Mouse (Mus musculus) liver, postnatal 0 days (tissue): Measurements from ENCODE around the gene Zfp579. TPM values are rescaled to one million over a fixed set of nuclear protein-coding genes. Genes with fewer than 3 reads are reported as not detected.

Experiments used
- ATAC-seq: fragments of 200-750 bp; cut with Nextera tagmentation; 2 replicates; pipeline ENCODE4 v1.8.0; 2017; ENCODE audit warnings: mild to moderate bottlenecking, moderate library complexity
- DNase-seq: peaks from one replicate; pipeline ENCODE4 v3.0.0-alpha.2; 2016
- H3K27ac ChIP-seq: fragments of 300-500 bp; sonication (generic); 2 replicates; pipeline ENCODE4 v1.5.1; 2014; ENCODE audit warnings: antibody characterized with exemption, moderate library complexity, mild to moderate bottlenecking, low read depth
- H3K27me3 ChIP-seq: fragments of 300-500 bp; sonication (generic); 2 replicates; pipeline ENCODE4 v1.6.1; 2014; ENCODE audit warnings: low read length, control low read depth, mixed read lengths; ENCODE audit not compliant: insufficient read depth
- H3K36me3 ChIP-seq: fragments of 300-500 bp; sonication (generic); replicated peaks from 2 replicates; pipeline ENCODE4 v1.6.1; 2014; ENCODE audit warnings: mild to moderate bottlenecking, control low read depth, low read length, moderate library complexity, mixed read lengths; ENCODE audit not compliant: insufficient read depth
- H3K4me1 ChIP-seq: fragments of 300-500 bp; sonication (generic); 2 replicates; pipeline ENCODE4 v1.6.1; 2014; ENCODE audit warnings: antibody characterized with exemption, mild to moderate bottlenecking, control low read depth; ENCODE audit not compliant: insufficient read depth
- H3K4me2 ChIP-seq: fragments of 300-500 bp; sonication (generic); 2 replicates; pipeline ENCODE4 v1.6.1; 2014; ENCODE audit warnings: low read depth, mild to moderate bottlenecking, low read length, moderate library complexity, mixed read lengths
- H3K4me3 ChIP-seq: fragments of 300-500 bp; sonication (generic); 2 replicates; pipeline ENCODE4 v1.5.1; 2014; ENCODE audit warnings: low read depth, low read length
- H3K9ac ChIP-seq: fragments of 300-500 bp; sonication (generic); replicated peaks from 2 replicates; pipeline ENCODE4 v1.6.1; 2014; ENCODE audit warnings: mild to moderate bottlenecking, moderate library complexity
- H3K9me3 ChIP-seq: fragments of 300-500 bp; sonication (generic); 2 replicates; pipeline ENCODE4 v1.6.1; 2016; ENCODE audit warnings: mild to moderate bottlenecking, control low read depth, low read length, mixed read lengths
- CTCF ChIP-seq: sonication (generic); IDR thresholded peaks from 2 replicates; pipeline ENCODE4 v1.5.1; 2016; ENCODE audit warnings: antibody characterized with exemption, low read depth
- EP300 ChIP-seq: IDR thresholded peaks from 2 replicates; pipeline ENCODE4 v1.6.1; 2016; ENCODE audit warnings: antibody characterized with exemption, low read depth, mild to moderate bottlenecking
- WGBS: fragments of 180-500 bp; shearing (Covaris S2); extraction: QIAGEN DNeasy Blood & Tissue Kit; methylation state at CpG from one replicate; pipeline ENCODE4 v1.1.7; 2014; ENCODE audit not compliant: insufficient replicate concordance; 5-methylcytosine and 5-hydroxymethylcytosine counted together
- polyA plus RNA-seq: library from polyadenylated mRNA; unstranded; fragments of >200 nt; fragmentation: Nextera tagmentation; extraction: Ambion mirVana; gene quantifications from 2 replicates; pipeline ENCODE4 v1.2.1, GENCODE M21; 2015

Gene Zfp579
- polyA plus RNA-seq, 1 experiment from 2014 or later: 3.2 TPM

DNA sequence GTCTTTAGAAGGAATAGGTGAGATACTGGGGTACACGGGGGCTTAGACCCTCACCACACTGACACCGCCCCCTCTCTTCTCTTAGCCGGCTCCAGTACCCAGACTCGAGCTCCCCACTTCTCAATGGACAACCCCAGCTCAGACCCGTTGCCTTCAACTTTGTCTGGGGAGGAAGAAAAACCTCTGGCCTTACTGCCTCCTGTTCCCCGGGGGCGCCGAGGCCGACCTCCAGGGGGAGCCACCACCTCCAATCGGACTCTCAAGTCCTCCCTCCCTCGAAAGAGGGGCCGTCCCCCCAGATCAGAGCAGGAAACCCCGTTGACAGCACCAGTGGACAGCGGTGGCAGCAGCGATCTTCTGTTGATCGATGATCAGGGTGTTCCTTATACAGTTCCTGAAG lies 21.4 kb upstream of the Zfp579 start:
- WGBS: 89% methylated on average over 16 of the region's 16 CpGs
- Histone ChIP-seq H3K27ac (no peak overlapping the region), H3K36me3 (peaks cover 13% of the 10 kb centered on the region), H3K4me3 (no peak overlapping the region), H3K4me1 (peaks cover 19% of the 10 kb centered on the region), H3K27me3 (no peaks in the 10 kb centered on the region), H3K9ac (no peak overlapping the region), H3K9me3 (no peaks in the 10 kb centered on the region), H3K4me2 (no peak overlapping the region)
- ATAC-seq: no peak
- no peak for TF ChIP-seq EP300
- TF ChIP-seq CTCF: peak; percentile 17; the same call in 1 of the 2 replicates
- DNase-seq: no peak

DNA sequence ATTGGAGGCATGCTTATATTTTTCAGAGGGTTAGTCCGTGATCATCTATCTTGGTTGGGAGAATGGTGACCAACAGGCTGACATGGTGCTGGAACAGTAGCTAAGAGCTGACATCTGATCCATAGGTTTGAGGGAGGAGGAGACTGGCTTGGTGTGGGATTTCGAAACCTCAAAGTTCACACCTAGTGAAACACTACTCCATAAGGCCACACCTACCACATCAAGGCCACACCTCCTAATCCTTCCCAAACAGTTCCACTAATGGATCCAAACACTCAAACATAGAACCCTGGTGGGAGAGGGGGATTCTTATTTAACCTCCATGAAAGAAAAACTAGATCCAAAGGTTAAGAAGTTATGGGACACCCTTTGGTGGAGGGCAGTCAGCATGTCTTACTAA lies 21.0 kb upstream of the Zfp579 start:
- Histone ChIP-seq H3K9ac (no peak overlapping the region), H3K27me3 (no peaks in the 10 kb centered on the region), H3K4me1 (peaks cover 19% of the 10 kb centered on the region), H3K4me3 (no peak overlapping the region), H3K4me2 (no peak overlapping the region), H3K36me3 (peaks cover 12% of the 10 kb centered on the region), H3K9me3 (no peaks in the 10 kb centered on the region), H3K27ac (no peak overlapping the region)
- 90% methylated on average over 2 of the region's 2 CpGs for WGBS
- ATAC-seq (no peak), DNase-seq (no peak)
- TF ChIP-seq CTCF (no peak), EP300 (no peak)

DNA sequence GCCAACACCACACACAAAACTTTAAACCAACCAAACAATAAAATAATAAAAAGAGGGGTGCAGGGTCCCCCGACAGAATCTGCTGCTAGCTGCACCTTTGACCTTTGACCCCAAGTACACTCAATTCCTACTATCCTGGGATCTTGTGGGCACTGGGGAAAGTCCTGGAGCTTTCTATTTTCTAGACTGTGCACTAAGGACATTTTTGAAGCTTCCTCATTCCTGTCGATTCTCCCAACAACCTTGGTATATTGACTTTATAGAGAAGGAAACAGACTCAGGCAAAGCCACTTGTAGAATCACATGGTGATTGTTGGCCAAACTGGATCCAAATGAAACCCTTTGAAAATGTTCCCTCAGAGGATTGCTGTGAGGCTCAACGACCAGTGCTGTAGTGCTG lies 20.1 kb upstream of the Zfp579 start:
- Histone ChIP-seq H3K4me2 (peak overlapping the region; percentile 94), H3K27me3 (no peaks in the 10 kb centered on the region), H3K4me3 (peak overlapping the region; percentile 76), H3K9ac (peak overlapping the region; percentile 85), H3K4me1 (peaks cover 18% of the 10 kb centered on the region), H3K27ac (peak overlapping the region; percentile 98), H3K9me3 (no peaks in the 10 kb centered on the region), H3K36me3 (peaks cover 21% of the 10 kb centered on the region)
- no peak for TF ChIP-seq CTCF
- TF ChIP-seq EP300: no peak
- WGBS: 37% methylated on average over 3 of the region's 3 CpGs
- ATAC-seq: no peak
- no peak for DNase-seq

DNA sequence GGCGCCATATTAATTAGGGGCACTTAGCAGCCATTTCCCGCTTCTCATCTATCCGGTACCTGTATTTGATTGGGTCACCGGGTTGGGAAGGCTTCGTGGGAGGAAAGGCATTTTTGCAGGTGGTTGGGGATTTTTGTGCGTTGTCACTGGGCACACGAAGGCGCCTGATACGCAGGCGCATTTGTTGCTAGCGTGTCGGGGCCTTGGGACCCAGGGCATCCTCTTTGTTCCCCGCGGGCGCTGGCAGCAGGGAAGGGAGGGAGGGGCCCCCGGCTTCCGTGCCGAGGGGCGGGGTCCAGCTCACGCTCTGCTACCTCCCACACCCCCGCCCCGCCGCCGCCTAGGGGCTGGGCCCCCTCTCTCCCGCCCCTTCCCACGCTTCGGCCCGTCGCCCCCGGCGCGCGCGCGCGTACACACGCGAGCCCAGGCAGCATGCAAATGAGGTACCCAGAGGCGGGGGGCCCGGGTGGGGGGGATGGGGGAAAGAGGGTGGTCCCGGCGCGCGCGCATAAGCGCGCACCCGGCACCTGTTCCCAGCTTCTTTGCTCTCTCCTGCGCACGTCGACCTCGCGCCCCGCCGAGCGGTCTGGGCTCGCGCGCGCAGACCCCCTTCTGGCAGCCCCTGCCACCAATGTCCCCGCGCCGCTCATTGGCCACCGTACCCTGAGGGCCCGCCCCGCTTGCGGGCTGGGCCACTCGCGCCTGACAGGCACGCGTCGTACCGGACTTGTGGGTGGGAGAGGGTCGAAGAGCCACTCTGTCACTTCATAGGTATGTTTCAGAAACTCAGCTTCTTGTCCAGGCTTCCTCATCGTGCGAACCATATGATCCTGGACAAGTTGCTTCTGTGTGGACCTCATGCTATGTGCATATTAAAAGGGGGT lies 19.4 kb upstream of the Zfp579 start, which contains the start of gene Gm44973:
Gene Gm44973, plus strand, starts transcription at position 379 of the 884 bp plus-strand sequence.
- 3% methylated on average over 62 of the region's 76 CpGs for WGBS
- H3K4me2 ChIP-seq: peak within 1 kb of the TSS; percentile 94
- ATAC-seq: peak; percentile 80
- TF ChIP-seq EP300 (no peak; the same call in 1 of the 2 replicates), CTCF (no peak)
- H3K9ac ChIP-seq: peak within 1 kb of the TSS; percentile 85
- no peaks in the 10 kb centered on the region for H3K27me3 ChIP-seq
- peaks cover 28% of the 10 kb centered on the region for H3K36me3 ChIP-seq
- H3K27ac ChIP-seq: peak within 1 kb of the TSS; percentile 98
- H3K9me3 ChIP-seq: no peaks in the 10 kb centered on the region
- peak within 1 kb of the TSS; percentile 76 for H3K4me3 ChIP-seq
- peaks cover 14% of the 10 kb centered on the region for H3K4me1 ChIP-seq
- DNase-seq: peak; percentile 93

DNA sequence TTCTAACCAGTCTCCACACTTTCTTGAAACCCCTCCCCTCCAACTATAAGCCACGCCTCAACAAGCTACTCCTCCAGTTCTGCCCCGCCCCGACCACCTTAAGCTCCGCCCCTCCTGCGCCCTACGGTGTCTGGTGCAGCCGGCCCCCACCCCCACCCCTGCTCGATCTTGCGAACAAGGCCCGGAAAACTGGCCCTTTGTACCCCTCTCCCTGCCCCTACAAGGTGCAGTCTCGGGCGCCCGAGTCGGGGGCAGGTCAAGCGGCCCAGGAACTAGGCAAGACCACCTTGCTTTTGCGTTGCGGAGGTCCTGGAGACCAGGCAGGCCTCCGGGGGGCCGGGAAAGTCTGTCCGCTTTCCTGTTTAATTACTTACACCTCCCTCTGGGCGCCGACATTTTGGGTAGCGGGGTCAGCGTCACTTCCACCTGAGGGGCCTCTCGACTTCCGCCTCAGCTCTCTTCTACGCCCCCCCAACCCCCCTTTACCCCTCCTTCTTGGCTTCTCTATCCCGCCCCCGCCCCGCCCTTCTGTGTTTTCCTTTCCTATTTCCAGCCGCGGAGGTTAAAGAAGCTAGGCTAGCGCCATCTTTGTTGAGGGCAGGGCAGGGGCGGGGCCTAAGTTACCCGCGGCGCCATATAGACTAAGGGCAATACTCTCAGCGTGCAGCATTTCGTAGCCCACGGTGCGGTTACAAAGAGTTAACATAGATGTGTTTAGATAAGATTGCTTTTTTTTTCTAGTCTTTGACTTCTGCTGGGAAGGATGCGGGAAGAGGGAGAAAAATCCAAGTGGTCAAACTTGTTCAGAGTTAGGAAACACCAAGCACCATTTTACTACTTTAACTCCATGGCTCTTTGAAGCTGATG lies 18.5 kb upstream of the Zfp579 start, which contains the start of the genes Zfp524 and Fiz1:
Gene Zfp524, plus strand, starts transcription at position 165 of the 867 bp plus-strand sequence.
Gene Fiz1, minus strand, starts transcription at position 447 of the 867 bp plus-strand sequence.
- Histone ChIP-seq H3K36me3 (peaks cover 35% of the 10 kb centered on the region), H3K4me1 (peaks cover 14% of the 10 kb centered on the region), H3K27me3 (no peaks in the 10 kb centered on the region), H3K9me3 (no peaks in the 10 kb centered on the region), H3K4me3 (peak within 1 kb of the TSS; percentile 76), H3K27ac (peak within 1 kb of the TSS; percentile 98), H3K4me2 (peak within 1 kb of the TSS; percentile 94), H3K9ac (peak within 1 kb of the TSS; percentile 85)
- under 1% methylated on average over 40 of the region's 42 CpGs for WGBS
- TF ChIP-seq EP300 (no peak; the same call in none of the 2 replicates), CTCF (no peak)
- ATAC-seq (peak; percentile 85), DNase-seq (peak; percentile 97)
